Mouse (Mus musculus) lung, postnatal 0 days (tissue): ENCODE data around the gene Tsc1.

ENCODE experiments used
- CTCF ChIP-seq: IDR thresholded peaks from 2 replicates; pipeline ENCODE4 v1.5.1; 2016; ENCODE audit warnings: antibody characterized with exemption, mild to moderate bottlenecking
- EP300 ChIP-seq: IDR thresholded peaks from 2 replicates; pipeline ENCODE4 v1.6.1; 2016; ENCODE audit warnings: antibody characterized with exemption, mild to moderate bottlenecking, control low read depth

DNA sequence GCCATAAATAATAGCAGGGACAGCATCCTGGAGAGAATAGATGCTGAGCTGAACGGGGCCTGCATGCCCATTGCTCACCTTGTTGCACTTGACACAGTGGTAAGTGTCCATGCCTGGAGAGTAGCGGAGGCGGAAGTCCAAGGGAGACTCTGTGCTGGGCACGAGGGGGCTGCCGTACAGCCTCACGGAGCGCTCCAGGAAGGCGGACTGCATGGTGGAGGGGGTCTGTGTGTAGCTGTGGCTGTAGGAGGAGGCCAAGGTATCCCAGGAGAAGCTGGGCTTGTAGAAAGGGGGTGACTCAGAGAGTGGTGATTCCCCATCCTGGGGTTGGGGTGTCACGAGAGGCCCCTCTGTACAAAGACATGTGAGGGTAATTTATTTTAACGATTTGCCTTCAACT is 27.4 kb upstream of the Tsc1 start:
- TF ChIP-seq EP300 (no peak), CTCF (no peak)
